Mouse (Mus musculus) limb, embryonic 15.5 days (tissue): ENCODE measurements around the gene 1700122O11Rik. TPM values are rescaled to one million over a fixed set of nuclear protein-coding genes. Genes with fewer than 3 reads are reported as not detected.

Experiments used
- ATAC-seq: fragments of 200-750 bp; cut with Nextera tagmentation; 2 replicates; pipeline ENCODE4 v1.8.0; 2017; ENCODE audit warnings: low read depth, moderate TSS enrichment; ENCODE audit not compliant: insufficient number of reproducible peaks, low FRiP score, low TSS enrichment
- H3K27ac ChIP-seq: fragments of 300-500 bp; sonication (generic); 2 replicates; pipeline ENCODE4 v1.5.1; 2015; ENCODE audit warnings: moderate library complexity, mild to moderate bottlenecking, inconsistent platforms
- H3K27me3 ChIP-seq: fragments of 300-500 bp; sonication (generic); 2 replicates; pipeline ENCODE4 v1.6.1; 2015; ENCODE audit warnings: inconsistent platforms
- H3K36me3 ChIP-seq: fragments of 300-500 bp; sonication (generic); 2 replicates; pipeline ENCODE4 v1.6.1; 2015; ENCODE audit warnings: inconsistent platforms
- H3K4me1 ChIP-seq: fragments of 300-500 bp; sonication (generic); 2 replicates; pipeline ENCODE4 v1.6.1; 2015; ENCODE audit warnings: inconsistent platforms
- H3K4me2 ChIP-seq: fragments of 300-500 bp; sonication (generic); 2 replicates; pipeline ENCODE4 v1.6.1; 2015; ENCODE audit warnings: mild to moderate bottlenecking, inconsistent platforms
- H3K4me3 ChIP-seq: fragments of 300-500 bp; sonication (generic); 2 replicates; pipeline ENCODE4 v1.5.1; 2015; ENCODE audit warnings: mild to moderate bottlenecking, inconsistent platforms
- H3K9ac ChIP-seq: fragments of 300-500 bp; sonication (generic); 2 replicates; pipeline ENCODE4 v1.6.1; 2015; ENCODE audit warnings: inconsistent platforms
- H3K9me3 ChIP-seq: fragments of 300-500 bp; sonication (generic); 2 replicates; pipeline ENCODE4 v1.6.1; 2016; ENCODE audit warnings: inconsistent platforms
- WGBS: fragments of 180-500 bp; shearing (Covaris S2); methylation state at CpG from one replicate; pipeline ENCODE4 v1.1.7; 2015; 5-methylcytosine and 5-hydroxymethylcytosine counted together
- polyA plus RNA-seq: library from polyadenylated mRNA; unstranded; fragments of >200 nt; fragmentation: Nextera tagmentation; extraction: Ambion mirVana; gene quantifications from 2 replicates; pipeline ENCODE4 v1.2.1, GENCODE M21; 2015

The 1700122O11Rik gene
- polyA plus RNA-seq, 1 experiment from 2014 or later = not detected

GRCm38 (mm10) chr17:48045631-48046030 lies 7.5 kb upstream of the 1700122O11Rik start:
- no peak overlapping the region for H3K4me3 ChIP-seq
- no peaks in the 10 kb centered on the region for H3K27me3 ChIP-seq
- no peaks in the 10 kb centered on the region; the same call in 1 of the 2 replicates for H3K9me3 ChIP-seq
- peaks cover 21% of the 10 kb centered on the region for H3K4me1 ChIP-seq
- ATAC-seq = no peak
- no peak overlapping the region for H3K27ac ChIP-seq
- WGBS = 39% methylated on average over 4 of the region's 4 CpGs
- H3K4me2 ChIP-seq = no peak overlapping the region
- no peaks in the 10 kb centered on the region for H3K36me3 ChIP-seq
- no peak overlapping the region for H3K9ac ChIP-seq

GRCm38 (mm10) chr17:48043154-48043880 lies 5.2 kb upstream of the 1700122O11Rik start:
- Histone ChIP-seq H3K9ac (no peak overlapping the region), H3K27me3 (no peaks in the 10 kb centered on the region), H3K9me3 (no peaks in the 10 kb centered on the region; the same call in 1 of the 2 replicates), H3K4me2 (no peak overlapping the region), H3K4me3 (no peak overlapping the region), H3K4me1 (peaks cover 27% of the 10 kb centered on the region), H3K36me3 (no peaks in the 10 kb centered on the region), H3K27ac (no peak overlapping the region)
- 79% methylated on average over 5 of the region's 5 CpGs for WGBS
- ATAC-seq = no peak

- WGBS = 8% methylated on average over 29 of the region's 29 CpGs
- H3K9ac ChIP-seq = no peak overlapping the region
- peak; percentile 50; the same call in 1 of the 2 replicates for ATAC-seq
Observed at GRCm38 (mm10) chr17:48041351-48042287, 3.5 kb upstream of the 1700122O11Rik start.

GRCm38 (mm10) chr17:48039232-48039866 lies 1.3 kb upstream of the 1700122O11Rik start:
- peaks cover 27% of the 10 kb centered on the region for H3K4me1 ChIP-seq
- peak; percentile 68 for ATAC-seq
- H3K27me3 ChIP-seq = no peaks in the 10 kb centered on the region
- peak overlapping the region; percentile 75 for H3K27ac ChIP-seq
- H3K9me3 ChIP-seq = no peaks in the 10 kb centered on the region; the same call in 1 of the 2 replicates
- H3K9ac ChIP-seq = no peak overlapping the region
- H3K36me3 ChIP-seq = no peaks in the 10 kb centered on the region
- H3K4me2 ChIP-seq = peak overlapping the region; percentile 42
- H3K4me3 ChIP-seq = peak overlapping the region; percentile 13; the same call in 1 of the 2 replicates
- WGBS = 12% methylated on average over 14 of the region's 14 CpGs

More at GRCm38 (mm10) chr17:48041351-48042287, 3.5 kb upstream of the 1700122O11Rik start:
- Histone ChIP-seq H3K27me3 (no peaks in the 10 kb centered on the region), H3K9me3 (no peaks in the 10 kb centered on the region; the same call in 1 of the 2 replicates), H3K4me2 (peak overlapping the region; percentile 41), H3K27ac (peak overlapping the region; percentile 88), H3K36me3 (no peaks in the 10 kb centered on the region), H3K4me3 (peak overlapping the region; percentile 27), H3K4me1 (peaks cover 27% of the 10 kb centered on the region)

- no peak for ATAC-seq
- no peak overlapping the region for H3K9ac ChIP-seq
- H3K4me3 ChIP-seq = no peak overlapping the region
- peaks cover 25% of the 10 kb centered on the region for H3K4me1 ChIP-seq
- no peaks in the 10 kb centered on the region for H3K36me3 ChIP-seq
- no peak overlapping the region for H3K27ac ChIP-seq
- H3K9me3 ChIP-seq = no peaks in the 10 kb centered on the region
- H3K27me3 ChIP-seq = no peaks in the 10 kb centered on the region
- WGBS = 61% methylated on average over 3 of the region's 3 CpGs
- no peak overlapping the region for H3K4me2 ChIP-seq
Observed at GRCm38 (mm10) chr17:48036921-48037320, 1.2 kb downstream of the 1700122O11Rik start.

GRCm38 (mm10) chr17:48031521-48032430 lies 6.3 kb downstream of the 1700122O11Rik start:
- peak overlapping the region; percentile 30 for H3K4me3 ChIP-seq
- peak overlapping the region; percentile 31; the same call in 1 of the 2 replicates for H3K9ac ChIP-seq
- no peaks in the 10 kb centered on the region for H3K36me3 ChIP-seq
- 6% methylated on average over 42 of the region's 42 CpGs for WGBS
- peak overlapping the region; percentile 72 for H3K4me2 ChIP-seq
- peaks cover 48% of the 10 kb centered on the region for H3K4me1 ChIP-seq
- no peaks in the 10 kb centered on the region; the same call in 1 of the 2 replicates for H3K27me3 ChIP-seq
- H3K9me3 ChIP-seq = no peaks in the 10 kb centered on the region
- ATAC-seq = peak; percentile 78
- peak overlapping the region; percentile 81 for H3K27ac ChIP-seq

- ATAC-seq = no peak
- Histone ChIP-seq H3K9ac (no peak overlapping the region), H3K36me3 (no peaks in the 10 kb centered on the region), H3K27me3 (no peaks in the 10 kb centered on the region; the same call in 1 of the 2 replicates), H3K4me2 (0 out of 2 replicates have a peak overlapping the region, but pooled peaks have one; percentile 3), H3K4me3 (no peak overlapping the region), H3K9me3 (no peaks in the 10 kb centered on the region), H3K4me1 (peaks cover 56% of the 10 kb centered on the region), H3K27ac (no peak overlapping the region)
- WGBS = 11% methylated on average over 12 of the region's 12 CpGs
Observed at GRCm38 (mm10) chr17:48029241-48029640, 8.9 kb downstream of the 1700122O11Rik start.

- ATAC-seq = peak; percentile 12; the same call in 1 of the 2 replicates
- H3K27me3 ChIP-seq = peaks cover 4% of the 10 kb centered on the region; the same call in 1 of the 2 replicates
- no peaks in the 10 kb centered on the region for H3K9me3 ChIP-seq
- 28% methylated on average over 5 of the region's 5 CpGs for WGBS
- 0 out of 2 replicates have a peak overlapping the region, but pooled peaks have one; percentile 54 for H3K27ac ChIP-seq
- H3K4me2 ChIP-seq = no peak overlapping the region
- no peaks in the 10 kb centered on the region for H3K36me3 ChIP-seq
- H3K9ac ChIP-seq = no peak overlapping the region
- H3K4me1 ChIP-seq = peaks cover 60% of the 10 kb centered on the region
- H3K4me3 ChIP-seq = no peak overlapping the region
Observed at GRCm38 (mm10) chr17:48028250-48028649, 9.8 kb downstream of the 1700122O11Rik start.

- Histone ChIP-seq H3K36me3 (no peaks in the 10 kb centered on the region), H3K4me3 (no peak overlapping the region), H3K4me1 (peaks cover 60% of the 10 kb centered on the region), H3K27ac (0 out of 2 replicates have a peak overlapping the region, but pooled peaks have one; percentile 54), H3K9ac (no peak overlapping the region), H3K27me3 (peaks cover 4% of the 10 kb centered on the region; the same call in 1 of the 2 replicates), H3K4me2 (no peak overlapping the region), H3K9me3 (no peaks in the 10 kb centered on the region)
- 57% methylated on average over 6 of the region's 6 CpGs for WGBS
- no peak for ATAC-seq
Observed at GRCm38 (mm10) chr17:48027677-48028076, 10.4 kb downstream of the 1700122O11Rik start.

- Histone ChIP-seq H3K4me3 (no peak overlapping the region), H3K36me3 (no peaks in the 10 kb centered on the region), H3K27me3 (peaks cover 4% of the 10 kb centered on the region; the same call in 1 of the 2 replicates), H3K9me3 (no peaks in the 10 kb centered on the region), H3K27ac (no peak overlapping the region), H3K9ac (no peak overlapping the region), H3K4me2 (no peak overlapping the region), H3K4me1 (peaks cover 56% of the 10 kb centered on the region)
- no peak for ATAC-seq
- 96% methylated on average over 5 of the region's 5 CpGs for WGBS
Observed at GRCm38 (mm10) chr17:48027019-48027418, 11.1 kb downstream of the 1700122O11Rik start.
